Mouse (Mus musculus) liver, adult 2 months (tissue): ENCODE results near the gene Gm21411.

Experiments used
- CTCF ChIP-seq: fragments of 200-500 bp; IDR thresholded peaks from 2 replicates; pipeline ENCODE4 v1.5.1; 2011; ENCODE audit warnings: low read depth, low read length, control low read depth
- POLR2A ChIP-seq: fragments of 200-500 bp; IDR thresholded peaks from 2 replicates; pipeline ENCODE4 v1.6.1; 2011; ENCODE audit warnings: low read length, control low read depth; ENCODE audit not compliant: insufficient read depth; ENCODE audit errors: extremely low read depth

GRCm38 (mm10) chr4:146915196-146915595 lies 5.8 kb upstream of the Gm21411 start:
- no peak for TF ChIP-seq POLR2A
- no peak for TF ChIP-seq CTCF
